Mouse (Mus musculus) G1E (cell line): Measurements from ENCODE around the gene Tmem266.

Source experiments
- CTCF ChIP-seq: IDR thresholded peaks from 2 replicates; pipeline ENCODE4 v1.5.1; 2012; ENCODE audit warnings: low read depth, low read length, inconsistent platforms, mixed read lengths
- POLR2AphosphoS5 ChIP-seq: IDR thresholded peaks from 2 replicates; pipeline ENCODE4 v1.6.1; 2012; ENCODE audit warnings: low read depth, low read length, inconsistent platforms; ENCODE audit not compliant: insufficient replicate concordance

DNA sequence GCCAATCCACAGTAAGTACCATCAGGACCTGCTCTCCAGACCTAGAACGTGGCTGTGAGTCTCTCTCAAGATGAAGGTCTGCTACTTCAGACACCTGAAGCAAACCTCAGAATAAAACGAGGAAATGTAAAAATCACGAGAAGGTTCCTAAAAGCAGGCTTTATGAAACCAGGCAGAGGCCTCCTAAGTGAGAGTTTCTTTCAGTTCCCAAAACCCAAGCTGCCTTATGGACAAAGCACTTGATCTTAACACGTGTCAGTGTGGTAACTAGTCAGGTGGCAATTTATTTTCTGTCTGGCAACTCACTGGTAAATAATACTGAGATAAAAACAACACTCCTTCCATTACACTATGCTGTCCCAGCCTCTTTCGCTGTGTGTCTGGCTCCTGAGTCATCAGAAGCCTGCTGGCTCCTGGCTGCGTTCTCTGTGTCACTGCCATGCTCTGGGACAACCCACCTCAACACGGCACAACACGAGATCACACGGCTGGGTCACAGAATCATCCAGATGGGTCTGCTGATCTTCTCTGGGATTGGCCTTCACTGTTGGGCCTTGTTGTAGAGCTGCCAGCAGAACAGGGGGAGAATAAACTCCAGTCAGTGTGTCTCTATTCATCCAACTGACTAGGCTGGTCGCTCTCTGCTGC, 51.0 kb downstream of the Tmem266 start:
- no peak for TF ChIP-seq CTCF
- TF ChIP-seq POLR2AphosphoS5, result no peak
